Mouse (Mus musculus) adrenal gland, postnatal 14 days (tissue): Measurements from ENCODE around the gene Tldc2. TPM values are rescaled to one million over a fixed set of nuclear protein-coding genes. Genes with fewer than 3 reads are reported as not detected.

Experiments used
- DNase-seq: peaks from one replicate; pipeline ENCODE4 v3.0.0; 2021; ENCODE audit warnings: mixed read lengths
- long read RNA-seq, 2 experiments: library from polyadenylated mRNA; stranded (forward); transcript quantifications; one replicate each; pipeline ENCODE4 v2.0.0; 2021
- total RNA-seq: library from RNA; stranded (reverse); gene quantifications from 2 replicates; pipeline ENCODE4 v1.2.3, GENCODE M21; 2021

The Tldc2 gene
- total RNA-seq: not detected in 2 replicates
- long read RNA-seq, experiment 1, partial matches to known transcripts: 0 of 1 reads
- long read RNA-seq, experiment 1, other reads (novel, unspliced or antisense): 1 of 1 reads
- long read RNA-seq, experiment 2: 0 reads

GRCm38 (mm10) chr2:157086796-157087195 is at the start of gene Tldc2:
Tldc2 (plus strand) TSS chr2:157087055.
- DNase-seq: no peak

GRCm38 (mm10) chr2:157037303-157037702 is 49.6 kb upstream of the Tldc2 start:
- DNase-seq: peak; percentile 47

- peak; percentile 69 for DNase-seq
Measured at GRCm38 (mm10) chr2:157039900-157040648, 46.8 kb upstream of the Tldc2 start.

GRCm38 (mm10) chr2:157040649-157041046 is 46.2 kb upstream of the Tldc2 start:
- DNase-seq: no peak

GRCm38 (mm10) chr2:157041421-157041820 is 45.4 kb upstream of the Tldc2 start:
- DNase-seq: no peak

- DNase-seq: no peak
Measured at GRCm38 (mm10) chr2:157043556-157043955, 43.3 kb upstream of the Tldc2 start.

DNA sequence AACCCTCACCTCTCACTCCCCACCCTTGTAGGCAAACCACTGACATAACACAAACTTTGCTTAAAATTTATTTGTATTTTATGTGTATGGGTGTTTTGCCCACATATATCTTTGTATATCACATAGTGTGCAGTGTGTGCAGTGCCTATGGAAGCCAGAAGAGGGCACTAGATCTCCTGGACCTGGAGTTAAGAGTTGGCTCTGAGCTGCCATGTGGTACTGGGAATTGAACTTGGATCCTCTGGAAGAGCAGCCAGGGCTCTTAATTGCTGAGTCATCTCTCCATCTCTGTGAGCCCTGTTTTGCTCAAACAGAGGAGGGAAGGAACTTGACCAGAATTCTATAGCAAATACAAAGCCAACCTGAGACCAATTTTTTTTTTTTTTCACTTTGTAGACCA is 42.9 kb upstream of the Tldc2 start:
- DNase-seq: no peak

GRCm38 (mm10) chr2:157045932-157046331 is 40.9 kb upstream of the Tldc2 start:
- no peak for DNase-seq

DNA sequence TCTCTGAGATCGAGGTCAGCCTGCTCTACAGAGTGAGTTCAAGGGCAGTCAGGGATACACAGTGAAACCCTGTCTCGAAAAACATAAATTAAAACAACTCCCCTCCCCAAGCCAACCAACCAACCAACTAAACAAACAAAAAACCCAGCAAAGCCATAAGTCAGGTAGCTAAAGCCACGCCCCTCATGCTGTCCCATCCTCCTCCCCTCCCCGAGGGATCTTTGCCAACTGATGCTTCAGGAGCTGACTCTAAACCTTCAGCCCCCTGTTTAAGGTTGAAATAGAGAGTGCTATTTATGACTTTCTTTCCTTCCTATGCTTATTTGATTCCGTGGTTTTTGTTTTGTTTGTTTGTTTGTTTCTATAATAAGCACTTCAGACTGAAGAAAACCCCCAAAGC is 39.9 kb upstream of the Tldc2 start:
- no peak for DNase-seq

GRCm38 (mm10) chr2:157048395-157049181 is 38.3 kb upstream of the Tldc2 start:
- DNase-seq: no peak

DNA sequence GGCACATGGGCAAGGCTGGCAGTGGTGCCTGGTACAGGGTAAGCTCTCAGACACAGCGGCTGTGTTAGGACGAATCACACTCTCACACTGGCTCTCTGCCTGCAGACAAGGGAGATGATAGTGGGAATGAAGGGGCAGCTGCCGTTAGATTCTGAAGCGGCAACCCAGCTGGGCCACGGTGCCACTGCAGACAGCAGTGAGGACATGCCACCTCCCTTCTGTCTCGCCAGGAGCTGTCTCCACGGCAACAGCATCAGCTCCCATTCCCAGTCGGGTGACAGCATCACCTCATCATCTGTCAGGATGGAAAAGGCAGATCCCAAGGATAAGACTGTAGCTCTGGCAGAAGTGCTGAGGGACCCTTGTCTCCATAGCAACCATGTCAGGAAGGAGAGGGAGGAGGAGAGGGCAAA is 37.0 kb upstream of the Tldc2 start:
- no peak for DNase-seq

GRCm38 (mm10) chr2:157052448-157052847 is 34.4 kb upstream of the Tldc2 start:
- DNase-seq: peak; percentile 52

DNA sequence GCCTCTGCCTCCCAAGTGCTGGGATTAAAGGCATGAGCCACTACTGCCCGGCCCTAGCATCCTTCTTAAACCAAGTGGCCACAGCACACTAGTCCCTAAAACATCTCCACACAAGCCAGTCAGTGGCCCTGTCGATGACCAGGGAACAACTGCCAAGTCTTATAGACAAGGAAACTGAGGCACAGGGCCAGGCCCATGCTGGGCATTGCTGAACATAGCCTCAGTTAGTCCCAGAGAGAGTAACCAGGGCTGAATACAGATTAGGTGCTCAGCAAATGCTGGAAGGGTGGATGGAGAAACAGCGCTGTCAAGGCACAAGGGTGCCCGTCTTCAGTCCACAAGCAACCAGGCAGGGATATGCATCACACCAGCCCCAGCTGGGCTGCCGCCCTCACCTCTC is 33.7 kb upstream of the Tldc2 start:
- no peak for DNase-seq

- no peak for DNase-seq
Measured at GRCm38 (mm10) chr2:157053787-157054186, 33.1 kb upstream of the Tldc2 start.

DNA sequence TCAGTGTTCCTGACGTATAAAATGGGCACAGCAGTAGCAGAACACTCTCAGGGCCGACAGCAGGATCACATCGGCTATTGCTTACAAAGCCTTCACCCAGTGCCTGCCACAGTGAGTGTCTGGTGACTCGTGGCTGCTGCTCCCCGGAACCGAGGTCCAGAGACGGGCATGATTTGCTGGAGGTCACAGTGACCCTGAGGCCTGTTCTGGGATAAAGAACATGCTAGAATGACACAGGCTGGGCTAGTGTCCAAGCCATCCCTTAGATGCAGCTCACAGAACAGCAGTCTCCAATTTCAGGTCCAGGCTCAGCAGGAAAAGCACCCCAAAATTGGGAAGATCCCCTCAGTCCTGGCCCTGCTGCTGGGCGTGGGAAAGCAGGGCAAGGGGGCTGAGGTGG is 32.6 kb upstream of the Tldc2 start:
- DNase-seq: peak; percentile 91

- peak; percentile 79 for DNase-seq
Measured at GRCm38 (mm10) chr2:157054816-157055215, 32.0 kb upstream of the Tldc2 start.

DNA sequence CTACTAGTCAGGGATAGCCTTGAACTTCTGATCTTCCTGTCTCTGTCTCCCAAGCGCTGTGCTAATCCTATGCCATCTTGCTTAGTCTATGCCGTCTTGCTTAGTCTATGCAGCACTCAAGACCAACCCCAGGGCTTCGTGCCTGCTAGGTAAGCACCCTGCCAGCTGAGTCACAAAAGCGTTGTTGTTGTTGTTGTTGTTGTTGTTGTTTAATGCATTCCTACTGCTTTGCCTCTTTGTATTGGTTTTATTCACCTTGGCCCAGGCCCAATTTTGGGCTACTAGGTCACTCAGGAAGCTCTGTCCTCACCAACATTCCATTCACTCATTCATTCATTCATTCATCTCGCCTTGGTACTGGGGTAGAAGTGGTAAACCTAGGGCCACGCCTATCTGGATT is 31.1 kb upstream of the Tldc2 start:
- no peak for DNase-seq

GRCm38 (mm10) chr2:157057186-157057585 is 29.7 kb upstream of the Tldc2 start:
- peak; percentile 46 for DNase-seq

DNA sequence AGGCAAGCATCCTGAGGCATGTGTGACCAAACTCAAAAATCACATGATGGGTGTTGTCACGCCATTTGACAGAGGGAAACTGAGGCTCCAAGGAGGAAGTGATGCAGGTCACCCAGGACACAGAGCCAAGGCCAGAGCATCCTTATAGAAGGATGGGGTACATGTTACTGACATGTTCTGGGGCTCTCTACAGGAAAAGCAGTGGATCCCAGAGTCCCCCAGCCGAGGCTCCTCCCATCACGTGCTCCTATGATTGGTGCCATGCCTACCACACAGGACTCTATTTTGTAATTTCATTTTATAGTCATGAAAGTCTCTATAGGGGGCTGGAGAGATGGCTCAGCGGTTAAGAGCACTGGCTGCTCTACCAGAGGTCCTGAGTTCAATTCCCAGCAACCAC is 29.1 kb upstream of the Tldc2 start:
- no peak for DNase-seq

DNA sequence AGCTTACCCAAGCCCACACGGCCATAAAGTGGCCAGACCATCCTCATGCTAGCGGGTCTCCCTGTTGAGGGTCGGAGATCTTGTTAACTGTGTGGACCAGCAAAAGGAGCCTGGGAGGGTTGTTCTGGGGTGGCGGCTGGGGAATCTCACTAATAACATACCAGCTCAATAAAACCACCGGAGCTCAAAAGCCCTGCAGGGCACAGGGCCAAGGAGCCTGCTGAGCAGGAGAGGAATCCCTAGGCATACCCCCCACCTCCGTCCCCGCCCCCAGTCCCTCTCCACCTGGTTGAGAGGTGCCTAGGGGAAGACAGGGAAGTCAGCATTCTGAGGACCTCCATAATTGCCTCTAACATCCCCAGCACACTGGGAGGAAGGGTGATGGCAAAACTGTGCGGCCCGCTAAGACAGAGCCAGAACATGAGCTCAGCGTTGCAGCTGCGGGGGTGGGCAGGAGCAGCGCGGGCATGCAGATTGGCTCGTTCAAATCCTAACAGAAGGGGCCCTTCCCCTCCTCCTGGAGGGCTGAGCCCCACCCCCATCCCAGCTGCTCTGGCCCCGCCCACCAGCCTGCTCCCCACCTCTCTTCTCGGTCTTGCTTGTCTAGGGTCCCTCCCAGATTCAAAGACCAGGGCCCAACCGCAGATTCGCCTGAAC is 28.4 kb upstream of the Tldc2 start:
- peak; percentile 68 for DNase-seq

DNA sequence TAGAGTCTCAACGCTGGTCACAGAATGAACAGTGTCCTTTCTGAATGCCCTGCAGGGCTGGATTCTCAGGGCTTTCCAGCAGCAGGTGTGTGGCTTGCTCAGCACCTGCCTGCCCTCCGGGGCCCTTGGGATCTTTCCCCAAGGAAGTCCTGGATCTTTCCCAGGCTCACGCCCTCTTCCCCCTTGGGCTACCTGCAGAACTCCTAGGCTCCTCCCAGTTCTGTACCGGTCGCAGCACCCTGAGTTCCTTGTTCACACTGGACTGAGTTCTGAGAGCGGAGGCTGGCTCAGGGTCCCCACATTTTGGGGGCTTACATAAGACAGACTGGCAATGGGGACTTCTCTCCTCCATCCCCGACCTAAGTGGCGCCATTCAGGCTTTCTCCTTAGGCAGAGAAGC is 27.7 kb upstream of the Tldc2 start:
- no peak for DNase-seq

- DNase-seq: no peak
Measured at GRCm38 (mm10) chr2:157060037-157060436, 26.8 kb upstream of the Tldc2 start.
